Mouse (Mus musculus) liver, postnatal 0 days (tissue): ENCODE measurements around the gene Ctcf.

Experiments
- CTCF ChIP-seq: sonication (generic); IDR thresholded peaks from 2 replicates; pipeline ENCODE4 v1.5.1; 2016; ENCODE audit warnings: antibody characterized with exemption, low read depth
- EP300 ChIP-seq: IDR thresholded peaks from 2 replicates; pipeline ENCODE4 v1.6.1; 2016; ENCODE audit warnings: antibody characterized with exemption, low read depth, mild to moderate bottlenecking

- no peak for TF ChIP-seq CTCF
- TF ChIP-seq EP300, result no peak
Measured at GRCm38 (mm10) chr8:105645205-105645604, 8.8 kb downstream of the Ctcf start.
